Mouse (Mus musculus) CH12.LX (cell line): ENCODE measurements at regions not wholly inside any gene's neighbourhood (a gene's known extent, or its start where the extent isn't known, plus 50 kb on each side); places are given as distances from the start of the nearest gene placed in this dataset.

Experiments used
- DNase-seq: peaks from one replicate; pipeline ENCODE4 v3.0.0-alpha.2; 2013; ENCODE audit errors: extremely low read depth
- H3K27ac ChIP-seq: 2 replicates; pipeline ENCODE4 v1.5.1; 2012; ENCODE audit warnings: low read depth, mild to moderate bottlenecking, control low read depth, moderate library complexity; ENCODE audit not compliant: insufficient read depth
- H3K27me3 ChIP-seq: replicated peaks from 2 replicates; pipeline ENCODE3; 2012; ENCODE audit warnings: inconsistent platforms
- H3K36me3 ChIP-seq, 2 experiments: replicated peaks in 1 of 2; 2 replicates each; pipeline versions ENCODE3 to v1.6.1; 2012; ENCODE audit warnings: inconsistent platforms in 1 of 2, low read length in 1 of 2, mild to moderate bottlenecking in 1 of 2, mixed read lengths in 1 of 2, moderate library complexity in 1 of 2; ENCODE audit not compliant: control insufficient read depth in 1 of 2, insufficient read depth in 1 of 2
- H3K4me1 ChIP-seq, 2 experiments: 2 replicates each; pipeline ENCODE4 v1.6.1; 2012; ENCODE audit warnings: inconsistent platforms in 1 of 2, moderate library complexity in 1 of 2; ENCODE audit not compliant: insufficient read depth in 2 of 2, control insufficient read depth in 1 of 2
- H3K4me2 ChIP-seq: 2 replicates; pipeline ENCODE4 v1.6.1; 2012; ENCODE audit warnings: low read depth, mild to moderate bottlenecking, control low read depth; ENCODE audit not compliant: poor library complexity, insufficient read depth, severe bottlenecking
- H3K4me3 ChIP-seq, 3 experiments: fragments of 150-350 bp in 1 of 3; sonication (generic) in 1 of 3; replicated peaks in 1 of 3; 2 replicates each; pipeline versions ENCODE3 to v1.5.1; 2011 to 2012; ENCODE audit warnings: low read depth in 2 of 3, low read length in 2 of 3, mild to moderate bottlenecking in 2 of 3, moderate library complexity in 2 of 3, control low read depth in 1 of 3, improper control_type of control experiment in 1 of 3, inconsistent platforms in 1 of 3, mixed read lengths in 1 of 3; ENCODE audit not compliant: poor library complexity in 1 of 3
- H3K79me2 ChIP-seq: replicated peaks from 2 replicates; pipeline ENCODE4 v1.6.1; 2012; ENCODE audit warnings: mild to moderate bottlenecking, moderate library complexity; ENCODE audit not compliant: control insufficient read depth, poor library complexity, insufficient read depth, severe bottlenecking; ENCODE audit errors: extremely low read depth
- H3K9ac ChIP-seq: 2 replicates; pipeline ENCODE4 v1.6.1; 2012; ENCODE audit warnings: low read depth, mild to moderate bottlenecking, control low read depth, moderate library complexity; ENCODE audit not compliant: insufficient read depth
- H3K9me3 ChIP-seq: replicated peaks from 2 replicates; pipeline ENCODE3; 2012; ENCODE audit warnings: low read length, inconsistent platforms, mixed read lengths
- BHLHE40 ChIP-seq: IDR thresholded peaks from 2 replicates; pipeline ENCODE4 v1.6.1; 2011; ENCODE audit warnings: mild to moderate bottlenecking, low read depth, low read length, improper control_type of control experiment
- CHD2 ChIP-seq: IDR thresholded peaks from 2 replicates; pipeline ENCODE4 v1.6.1; 2011; ENCODE audit warnings: low read length, improper control_type of control experiment
- ELF1 ChIP-seq: IDR thresholded peaks from 2 replicates; pipeline ENCODE4 v1.6.1; 2014; ENCODE audit warnings: low read depth, mild to moderate bottlenecking, inconsistent platforms, low read length, improper control_type of control experiment
- EP300 ChIP-seq: IDR thresholded peaks from 2 replicates; pipeline ENCODE4 v1.6.1; 2011; ENCODE audit warnings: low read length, improper control_type of control experiment
- GABPA ChIP-seq: IDR thresholded peaks from 2 replicates; pipeline ENCODE4 v1.6.1; 2012; ENCODE audit warnings: low read depth, low read length, improper control_type of control experiment, inconsistent platforms; ENCODE audit not compliant: insufficient replicate concordance
- JUN ChIP-seq: IDR thresholded peaks from 2 replicates; pipeline ENCODE4 v1.6.1; 2011; ENCODE audit warnings: low read depth, mild to moderate bottlenecking, low read length, improper control_type of control experiment, moderate library complexity; ENCODE audit not compliant: insufficient read depth
- JUND ChIP-seq: conservative IDR thresholded peaks from 2 replicates; pipeline ENCODE4 v1.6.1; 2011; ENCODE audit warnings: low read depth, low read length, improper control_type of control experiment
- MAFK ChIP-seq: IDR thresholded peaks from 2 replicates; pipeline ENCODE4 v1.6.1; 2011; ENCODE audit warnings: low read length, improper control_type of control experiment; ENCODE audit not compliant: insufficient replicate concordance
- MAX ChIP-seq: IDR thresholded peaks from 2 replicates; pipeline ENCODE4 v1.6.1; 2011; ENCODE audit warnings: low read length, improper control_type of control experiment
- PAX5 ChIP-seq: IDR thresholded peaks from 2 replicates; pipeline ENCODE4 v1.6.1; 2012; ENCODE audit warnings: low read length, inconsistent platforms, mixed read lengths
- RAD21 ChIP-seq: IDR thresholded peaks from 2 replicates; pipeline ENCODE4 v1.6.1; 2011; ENCODE audit warnings: low read depth, mild to moderate bottlenecking, low read length, improper control_type of control experiment, moderate library complexity
- RCOR1 ChIP-seq: conservative IDR thresholded peaks from 2 replicates; pipeline ENCODE4 v1.6.1; 2012; ENCODE audit warnings: low read depth, mild to moderate bottlenecking, inconsistent platforms, low read length, improper control_type of control experiment
- SIN3A ChIP-seq: IDR thresholded peaks from 2 replicates; pipeline ENCODE4 v1.6.1; 2012; ENCODE audit warnings: low read length, improper control_type of control experiment, inconsistent platforms
- USF1 ChIP-seq: IDR thresholded peaks from 2 replicates; pipeline ENCODE4 v1.6.1; 2014; ENCODE audit warnings: low read depth, mild to moderate bottlenecking, inconsistent platforms, low read length, improper control_type of control experiment
- ZKSCAN1 ChIP-seq: IDR thresholded peaks from 2 replicates; pipeline ENCODE4 v1.6.1; 2012; ENCODE audit warnings: low read depth, inconsistent platforms, low read length, improper control_type of control experiment, borderline replicate concordance
- ZMIZ1 ChIP-seq: IDR thresholded peaks from 2 replicates; pipeline ENCODE4 v1.6.1; 2012; ENCODE audit warnings: low read depth, mild to moderate bottlenecking, inconsistent platforms, low read length, improper control_type of control experiment
- dilution Hi-C: fragments of 300-500 bp; cut with MboI; formaldehyde crosslinking; loops from 2 replicates; pipeline ENCODE4 v1.14.3; 2020; ENCODE audit warnings: low sequenced_read_pairs; ENCODE audit not compliant: extremely low pct_unique_long_range_greater_than_20kb, extremely low pct_ligation_motif_present
- in situ Hi-C: fragments of 300-500 bp; cut with MboI; formaldehyde crosslinking; loops from 3 replicates; pipeline ENCODE4 v1.14.3; 2019; ENCODE audit warnings: low sequenced_read_pairs, low pct_ligation_motif_present, low pct_unique_long_range_greater_than_20kb, mixed read lengths

DNA sequence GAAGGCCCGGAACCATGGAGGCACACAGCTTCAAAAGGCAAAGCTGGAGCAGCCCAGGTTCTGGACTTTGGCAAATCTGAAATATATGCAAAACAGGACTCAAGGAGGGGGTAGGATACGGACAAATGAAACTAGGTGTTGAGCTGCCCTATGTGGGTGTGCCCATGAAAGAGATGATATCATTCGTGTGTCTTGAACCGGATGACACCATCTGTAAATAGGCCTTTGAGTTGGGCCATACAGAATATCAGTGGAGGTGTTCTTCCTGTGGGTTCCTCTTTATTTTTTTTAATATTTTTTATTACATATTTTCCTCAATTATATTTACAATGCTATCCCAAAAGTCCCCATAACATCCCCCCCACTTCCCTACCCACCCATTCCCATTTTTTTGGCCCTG, 478.1 kb downstream of the Prdm13 start:
- no peak overlapping the region for H3K9ac ChIP-seq
- H3K27ac ChIP-seq, result no peak overlapping the region
- dilution Hi-C loops (no loop called here), in situ Hi-C loops (loop anchor here (25.0 kb wide), 1 partner anchor 1095 kb away; no protein-coding TSS in a partner anchor)
- H3K4me2 ChIP-seq, result no peak overlapping the region
- no peaks in the 10 kb centered on the region for H3K27me3 ChIP-seq
- no peak overlapping the region for H3K4me3 ChIP-seq
- H3K4me1 ChIP-seq, result no peaks in the 10 kb centered on the region
- TF ChIP-seq ELF1 (no peak), BHLHE40 (no peak), EP300 (no peak), RCOR1 (no peak), MAX (no peak), JUN (no peak), CHD2 (no peak), PAX5 (no peak), SIN3A (no peak), ZMIZ1 (no peak), RAD21 (no peak), JUND (no peak), GABPA (no peak), MAFK (no peak)
- DNase-seq, result no peak
- H3K79me2 ChIP-seq, result no peaks in the 10 kb centered on the region
- H3K9me3 ChIP-seq, result no peaks in the 10 kb centered on the region
- H3K36me3 ChIP-seq, result no peaks in the 10 kb centered on the region

DNA sequence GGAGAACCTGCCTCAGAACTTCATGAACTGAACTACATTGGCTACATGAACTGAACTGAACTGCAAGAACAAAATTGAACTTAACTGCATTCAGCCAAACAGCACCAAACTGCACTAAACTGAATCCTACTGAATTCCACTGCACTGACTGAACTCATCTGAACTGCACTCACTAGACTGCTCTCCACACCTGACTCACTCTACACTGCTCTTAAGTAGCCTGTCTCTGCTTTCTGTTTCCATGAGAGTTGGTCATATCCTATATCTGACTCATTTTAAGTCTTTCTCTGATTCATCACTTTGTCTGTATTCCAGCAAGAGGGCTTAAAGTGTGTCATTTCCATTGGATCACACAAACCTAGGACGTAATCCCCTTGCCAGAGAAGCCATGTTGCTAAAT, 490.1 kb downstream of the Prdm13 start:
- Histone ChIP-seq H3K36me3 (no peaks in the 10 kb centered on the region), H3K9me3 (no peaks in the 10 kb centered on the region), H3K9ac (no peak overlapping the region), H3K27me3 (no peaks in the 10 kb centered on the region), H3K27ac (no peak overlapping the region), H3K79me2 (no peaks in the 10 kb centered on the region), H3K4me1 (no peaks in the 10 kb centered on the region), H3K4me3 (no peak overlapping the region), H3K4me2 (no peak overlapping the region)
- dilution Hi-C loops, result no loop called here
- DNase-seq, result no peak
- TF ChIP-seq JUND, result no peak
- no peak for TF ChIP-seq MAX
- TF ChIP-seq ZKSCAN1, result no peak
- no peak for TF ChIP-seq USF1
- in situ Hi-C loops, result no loop called here
